Mouse (Mus musculus) liver, embryonic 11.5 days (tissue): ENCODE measurements around the gene Mcm2. TPM values are rescaled to one million over a fixed set of nuclear protein-coding genes. Genes with fewer than 3 reads are reported as not detected.
A peak's percentile ranks its signal among the peaks of the same experiment; 100 is the strongest.

Source experiments
- ATAC-seq: fragments of 200-750 bp; cut with Nextera tagmentation; replicated peaks from 2 replicates; pipeline ENCODE4 v1.8.0; 2017; ENCODE audit warnings: moderate number of reproducible peaks, mild to moderate bottlenecking, moderate TSS enrichment, moderate library complexity; ENCODE audit not compliant: low FRiP score
- DNase-seq: peaks from one replicate; pipeline ENCODE4 v3.0.0-alpha.2; 2017; ENCODE audit warnings: low spot score
- H3K27ac ChIP-seq: fragments of 300-500 bp; sonication (generic); 2 replicates; pipeline ENCODE4 v1.5.1; 2014; ENCODE audit warnings: mild to moderate bottlenecking, low read depth, low read length, control low read depth
- H3K27me3 ChIP-seq: fragments of 300-500 bp; sonication (generic); replicated peaks from 2 replicates; pipeline ENCODE4 v1.6.1; 2014; ENCODE audit warnings: low read length, mixed read lengths; ENCODE audit not compliant: control insufficient read depth, insufficient read depth
- H3K36me3 ChIP-seq: fragments of 300-500 bp; sonication (generic); 2 replicates; pipeline ENCODE4 v1.6.1; 2014; ENCODE audit warnings: mild to moderate bottlenecking, low read length, moderate library complexity, mixed read lengths; ENCODE audit not compliant: control insufficient read depth, insufficient read depth
- H3K4me1 ChIP-seq: fragments of 300-500 bp; sonication (generic); replicated peaks from 2 replicates; pipeline ENCODE4 v1.6.1; 2014; ENCODE audit warnings: low read length, mixed read lengths; ENCODE audit not compliant: control insufficient read depth, insufficient read depth
- H3K4me2 ChIP-seq: fragments of 300-500 bp; sonication (generic); 2 replicates; pipeline ENCODE4 v1.6.1; 2014; ENCODE audit warnings: mild to moderate bottlenecking, control low read depth, moderate library complexity
- H3K4me3 ChIP-seq: fragments of 300-500 bp; sonication (generic); 2 replicates; pipeline ENCODE4 v1.5.1; 2014; ENCODE audit warnings: low read depth, low read length, control low read depth
- H3K9ac ChIP-seq: fragments of 300-500 bp; sonication (generic); 2 replicates; pipeline ENCODE4 v1.6.1; 2014; ENCODE audit warnings: low read depth, low read length, control low read depth
- H3K9me3 ChIP-seq: fragments of 300-500 bp; sonication (generic); 2 replicates; pipeline ENCODE4 v1.6.1; 2016; ENCODE audit warnings: low read length, inconsistent platforms, mixed read lengths; ENCODE audit not compliant: control insufficient read depth
- WGBS: fragments of 180-500 bp; shearing (Covaris S2); extraction: QIAGEN DNeasy Blood & Tissue Kit; methylation state at CpG from one replicate; pipeline ENCODE4 v1.1.7; 2014; 5-methylcytosine and 5-hydroxymethylcytosine counted together
- polyA plus RNA-seq: library from polyadenylated mRNA; unstranded; fragments of >200 nt; fragmentation: Nextera tagmentation; extraction: Ambion mirVana; gene quantifications from 2 replicates; pipeline ENCODE4 v1.2.1, GENCODE M21; 2014

Gene Mcm2
- polyA plus RNA-seq, 1 experiment from 2014 or later = 254 TPM

GRCm38 (mm10) chr6:88839135-88839970 lies 59.2 kb downstream of the Mcm2 start:
- WGBS = 82% methylated on average over 26 of the region's 26 CpGs
- no peak overlapping the region for H3K4me3 ChIP-seq

DNA sequence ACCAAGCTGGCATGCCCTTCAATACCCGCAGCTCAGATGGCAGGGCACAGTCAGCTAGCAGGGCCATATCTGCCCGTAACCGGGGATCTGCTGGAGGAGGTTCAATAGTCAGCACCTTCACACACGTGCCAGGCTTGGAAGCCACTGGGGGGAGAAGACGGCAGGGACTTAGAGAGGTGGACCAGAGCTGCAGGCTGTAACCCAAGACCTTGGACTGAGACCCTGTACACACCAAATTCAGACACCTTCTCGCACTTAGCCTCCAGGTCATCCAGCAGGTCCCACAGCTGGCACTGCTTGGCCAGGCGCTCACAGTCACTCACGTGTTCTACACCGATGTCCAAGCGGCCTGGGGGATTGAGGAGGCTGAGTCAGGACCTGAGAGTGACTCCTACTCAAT lies 60.0 kb downstream of the Mcm2 start:
- Histone ChIP-seq H3K36me3 (peaks cover 5% of the 10 kb centered on the region), H3K9ac (no peak overlapping the region), H3K4me3 (no peak overlapping the region), H3K27me3 (no peaks in the 10 kb centered on the region), H3K4me1 (peaks cover 19% of the 10 kb centered on the region), H3K27ac (no peak overlapping the region), H3K4me2 (no peak overlapping the region), H3K9me3 (no peaks in the 10 kb centered on the region)
- ATAC-seq = no peak
- DNase-seq = no peak
- 92% methylated on average over 10 of the region's 10 CpGs for WGBS

More at GRCm38 (mm10) chr6:88839135-88839970, 59.2 kb downstream of the Mcm2 start:
- ATAC-seq = no peak
- Histone ChIP-seq H3K27ac (no peak overlapping the region), H3K9me3 (no peaks in the 10 kb centered on the region), H3K4me2 (no peak overlapping the region), H3K4me1 (peaks cover 18% of the 10 kb centered on the region), H3K36me3 (peaks cover 5% of the 10 kb centered on the region), H3K27me3 (no peaks in the 10 kb centered on the region), H3K9ac (no peak overlapping the region)
- DNase-seq = no peak

DNA sequence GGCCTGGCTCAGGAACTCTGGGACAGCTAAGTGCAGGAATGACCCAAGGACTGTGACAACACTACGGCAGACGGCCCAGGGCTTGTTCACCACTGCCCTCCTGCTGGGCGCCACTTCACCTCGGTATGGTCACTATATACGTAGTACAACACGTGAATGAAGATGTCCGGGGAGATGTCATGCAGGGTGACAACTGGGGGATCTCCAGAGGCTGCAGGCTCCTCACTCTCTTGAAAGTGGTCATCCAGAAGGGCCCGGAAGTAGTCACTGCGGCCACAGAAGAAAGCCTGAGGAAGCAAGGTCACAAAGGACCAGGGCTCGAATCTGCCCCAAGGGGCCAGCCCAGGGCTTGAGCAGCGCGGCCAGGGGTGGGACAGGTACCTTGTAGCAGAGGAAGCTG lies 60.6 kb downstream of the Mcm2 start:
- no peak for ATAC-seq
- no peaks in the 10 kb centered on the region for H3K27me3 ChIP-seq
- no peak overlapping the region for H3K4me2 ChIP-seq
- H3K36me3 ChIP-seq = peaks cover 5% of the 10 kb centered on the region
- WGBS = 89% methylated on average over 12 of the region's 12 CpGs
- H3K4me3 ChIP-seq = no peak overlapping the region
- no peak for DNase-seq
- no peak overlapping the region for H3K27ac ChIP-seq
- no peak overlapping the region for H3K9ac ChIP-seq
- H3K4me1 ChIP-seq = peaks cover 18% of the 10 kb centered on the region
- no peaks in the 10 kb centered on the region for H3K9me3 ChIP-seq

DNA sequence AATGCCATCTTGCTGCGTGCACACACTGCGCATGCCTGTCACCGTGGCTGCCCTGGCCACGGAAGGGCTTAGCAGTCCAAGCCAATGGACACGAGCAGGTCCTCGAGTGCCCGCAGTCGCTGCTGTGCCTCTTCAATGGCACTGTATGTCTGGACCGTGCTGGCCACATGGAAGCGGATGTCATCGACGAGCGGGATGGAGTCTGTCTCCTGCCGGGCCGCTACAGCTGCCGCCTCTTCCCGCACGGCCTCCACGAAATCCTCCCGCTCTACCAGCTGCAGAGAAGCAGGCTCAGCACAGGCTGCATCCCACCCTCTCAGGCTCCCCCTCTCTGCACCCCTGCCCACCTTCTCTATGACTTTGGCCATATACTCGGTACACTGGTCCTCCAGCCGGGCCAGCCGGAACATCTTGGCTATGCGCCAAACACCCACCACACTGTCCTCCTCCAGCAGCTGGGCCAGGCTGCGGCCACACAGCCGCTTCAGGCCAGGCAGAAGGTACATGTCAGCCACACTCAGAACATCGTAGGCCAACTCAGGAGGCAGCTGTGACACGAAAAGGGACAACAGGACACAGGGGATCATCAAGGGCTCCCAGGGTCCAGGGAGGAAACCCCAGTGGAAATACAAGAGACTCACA lies 62.3 kb downstream of the Mcm2 start:
- ATAC-seq (no peak), DNase-seq (no peak)
- no peak overlapping the region for H3K27ac ChIP-seq
- WGBS = 93% methylated on average over 28 of the region's 28 CpGs
- H3K9ac ChIP-seq = no peak overlapping the region
- H3K4me2 ChIP-seq = no peak overlapping the region
- H3K36me3 ChIP-seq = peaks cover 5% of the 10 kb centered on the region
- no peak overlapping the region for H3K4me3 ChIP-seq
- no peaks in the 10 kb centered on the region for H3K9me3 ChIP-seq
- no peaks in the 10 kb centered on the region for H3K27me3 ChIP-seq
- H3K4me1 ChIP-seq = peaks cover 18% of the 10 kb centered on the region

DNA sequence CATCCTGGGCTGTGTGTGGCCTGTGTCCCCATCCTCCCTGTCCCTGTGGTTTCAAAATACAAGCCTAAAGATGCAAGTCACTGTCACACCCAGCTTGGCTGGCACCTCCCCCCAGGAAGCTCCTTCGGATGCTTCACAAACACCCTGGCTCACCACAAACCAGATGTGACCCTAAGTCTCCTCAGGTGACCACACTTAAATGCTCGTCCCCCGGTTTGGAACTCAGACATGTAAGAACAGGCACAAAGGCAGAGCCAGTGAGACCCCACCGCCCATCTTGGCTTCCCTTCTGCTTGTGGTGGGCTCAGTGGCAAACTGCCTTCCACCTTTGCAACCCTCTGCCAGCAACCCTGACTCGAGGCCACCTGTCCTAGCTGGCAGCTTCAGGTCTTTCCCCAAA lies 63.5 kb downstream of the Mcm2 start:
- Histone ChIP-seq H3K4me1 (peaks cover 9% of the 10 kb centered on the region), H3K9me3 (no peaks in the 10 kb centered on the region), H3K27ac (no peak overlapping the region), H3K9ac (no peak overlapping the region), H3K4me2 (no peak overlapping the region), H3K27me3 (no peaks in the 10 kb centered on the region), H3K36me3 (peaks cover 5% of the 10 kb centered on the region), H3K4me3 (no peak overlapping the region)
- DNase-seq (no peak), ATAC-seq (peak; percentile 51; the same call in 1 of the 2 replicates)
- WGBS = 46% methylated on average over 5 of the region's 5 CpGs

Other genes with a start within 250 kb of the Mcm2 start
- 17.3 and 22.2 TPM in 2 replicates for gene Mgll, start 174.4 kb downstream of the Mcm2 start, polyA plus RNA-seq
- gene Abtb1, start 56.8 kb downstream of the Mcm2 start, polyA plus RNA-seq = 24.9 and 26.7 TPM in 2 replicates
- gene Podxl2, start 23.7 kb downstream of the Mcm2 start, polyA plus RNA-seq = 9.1 and 10.7 TPM in 2 replicates
- 55.1 and 56.7 TPM in 2 replicates for gene Tpra1, start 3.5 kb upstream of the Mcm2 start, polyA plus RNA-seq